Mouse (Mus musculus): ENCODE measurements around the gene Tmem11.
A peak's percentile ranks its signal among the peaks of the same experiment; 100 is the strongest.

Tmem11 gene

DNA sequence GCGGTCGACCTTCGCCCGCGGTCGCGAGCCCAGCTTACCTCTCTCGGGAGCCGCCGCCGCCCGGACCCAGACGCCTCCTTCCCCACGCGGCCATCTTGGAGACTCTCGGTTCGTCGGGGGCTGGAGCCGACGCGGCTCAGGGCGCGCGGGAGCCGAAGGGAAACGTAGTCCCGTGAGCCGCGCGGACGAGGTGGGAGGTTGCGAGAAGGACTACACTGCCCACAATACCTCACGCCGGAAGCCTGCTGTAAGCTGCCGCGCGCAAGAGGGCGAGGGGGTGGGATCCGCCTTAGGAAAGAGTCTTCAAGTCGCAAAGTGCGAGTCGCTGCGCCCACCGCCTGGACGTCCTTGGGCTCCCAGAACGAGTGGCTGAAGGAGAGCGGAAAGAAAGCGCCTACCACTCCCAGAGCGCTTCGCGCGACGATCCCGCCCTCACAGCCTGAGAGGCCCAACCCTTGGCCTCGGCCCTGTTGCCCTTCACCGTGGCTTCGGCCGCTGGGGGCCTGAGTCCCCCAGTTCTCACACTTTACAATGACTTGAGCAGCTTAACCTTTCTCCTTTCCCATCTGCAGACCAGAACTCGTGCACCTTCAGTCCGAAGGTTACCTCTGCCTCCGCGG is at the start of gene Tmem11:
Gene Tmem11 (minus strand): TSS at position 598 of the 620 bp plus-strand sequence.
- peak; percentile 83 to 88 for DNase-seq (ENCODE audit: low read depth in 1 of 2, low spot score in 2 of 2)

DNA sequence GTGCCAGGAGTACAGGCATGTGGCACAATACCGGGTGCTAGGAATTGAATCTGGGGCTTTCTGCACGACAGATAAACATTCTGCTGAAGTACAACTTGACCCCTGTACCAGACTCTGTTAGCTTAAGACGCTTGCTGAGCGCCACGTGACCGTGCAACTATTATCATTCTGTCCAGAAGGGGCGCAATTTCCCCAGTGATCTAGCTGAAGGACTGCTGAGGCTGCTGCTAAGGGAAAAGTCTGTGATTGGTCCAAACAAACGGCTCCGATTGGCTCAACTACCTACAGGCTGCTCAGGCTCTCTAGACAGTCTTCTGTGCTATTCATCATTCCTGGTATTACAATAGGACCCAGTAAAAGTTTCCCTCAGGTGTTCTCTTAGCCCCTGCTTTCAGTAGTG is 48.2 kb upstream of the Tmem11 start:
- DNase-seq (ENCODE audit: low read depth in 1 of 2, low spot score in 2 of 2), result peak in 1 of 2 experiments; percentile 83

GRCm38 (mm10) chr11:60924981-60925380 is 45.9 kb upstream of the Tmem11 start:
- DNase-seq (ENCODE audit: low read depth in 1 of 2, low spot score in 2 of 2), result no peak

DNA sequence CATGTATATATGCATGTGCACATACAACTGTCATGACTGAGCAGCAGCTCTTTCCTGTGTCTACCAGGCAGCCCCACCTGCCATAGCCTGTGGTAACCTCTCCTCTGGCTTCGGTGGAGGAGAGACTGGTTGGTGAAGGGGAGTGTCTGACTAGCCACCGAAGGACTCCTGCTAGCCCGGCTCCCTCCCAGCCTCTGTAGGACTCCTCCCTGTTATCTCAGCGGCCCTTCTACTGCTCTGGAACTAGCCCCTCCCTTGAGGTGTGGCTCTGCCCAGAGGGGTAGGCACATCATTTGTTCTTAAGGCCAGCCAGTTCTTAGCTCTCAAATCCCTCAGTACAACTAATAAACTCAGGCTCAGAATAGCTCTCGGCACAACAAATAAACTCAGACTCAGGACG is 45.4 kb upstream of the Tmem11 start:
- no peak for DNase-seq (ENCODE audit: low read depth in 1 of 2, low spot score in 2 of 2)

DNA sequence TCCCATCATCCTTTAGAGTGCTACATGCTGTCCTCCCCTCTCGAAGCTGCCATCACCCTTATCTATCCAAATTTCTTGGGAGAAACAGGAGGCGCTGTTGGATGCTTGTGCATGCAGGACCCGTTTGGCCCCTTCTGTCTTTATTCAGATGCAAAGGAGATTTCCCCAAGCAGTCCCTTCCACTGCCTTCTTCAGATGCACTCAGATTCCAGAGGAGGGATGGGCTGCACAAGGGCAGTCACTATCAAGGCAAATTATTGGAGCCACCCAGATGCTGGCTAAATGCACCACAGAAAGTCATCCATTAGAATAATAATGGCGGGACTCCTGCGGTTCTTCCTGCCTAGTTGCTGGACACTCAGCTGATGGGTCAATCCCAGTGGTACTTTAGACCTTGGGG is 43.9 kb upstream of the Tmem11 start:
- DNase-seq (ENCODE audit: low read depth in 1 of 2, low spot score in 2 of 2), result no peak

GRCm38 (mm10) chr11:60922195-60922594 is 43.1 kb upstream of the Tmem11 start:
- DNase-seq (ENCODE audit: low read depth in 1 of 2, low spot score in 2 of 2), result no peak

DNA sequence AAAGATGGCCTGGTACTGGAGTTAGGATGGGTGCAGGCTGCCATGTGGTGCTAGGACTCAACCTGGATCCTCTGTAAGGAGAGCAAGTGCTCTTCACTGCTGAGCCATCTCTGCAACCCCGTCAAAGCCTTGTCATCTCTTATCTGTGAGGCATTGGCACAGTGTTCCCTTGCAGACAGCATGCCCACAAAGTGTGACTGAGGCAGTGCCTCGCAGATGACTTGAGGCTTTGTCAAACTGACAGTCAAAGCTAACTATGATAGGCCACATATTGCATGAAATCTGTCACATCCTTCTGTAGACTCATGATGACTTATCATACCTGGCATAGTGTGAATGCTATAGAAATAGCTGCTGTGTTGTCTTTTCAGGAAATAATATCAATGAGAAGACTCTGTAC is 40.9 kb upstream of the Tmem11 start:
- DNase-seq (ENCODE audit: low read depth in 1 of 2, low spot score in 2 of 2), result no peak

DNA sequence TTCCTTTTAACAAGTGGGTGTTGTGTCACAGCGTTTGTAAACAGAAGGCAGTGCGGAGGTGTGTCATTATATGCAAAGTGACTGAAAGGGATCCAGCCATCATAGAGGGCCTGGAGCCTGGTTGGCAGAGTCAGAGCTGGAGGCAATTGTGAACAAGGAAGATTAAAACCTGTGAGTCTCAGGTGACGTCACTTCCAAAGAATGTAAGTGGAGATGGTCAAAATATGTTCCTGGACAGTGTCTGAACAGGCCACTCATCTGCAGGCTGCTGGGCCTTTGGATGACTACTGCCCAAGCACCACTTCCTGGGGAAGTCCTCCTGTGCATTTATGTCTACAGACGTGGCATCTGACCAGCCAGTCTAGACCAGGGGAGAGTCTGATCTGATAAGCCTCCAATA is 36.1 kb upstream of the Tmem11 start:
- no peak for DNase-seq (ENCODE audit: low read depth in 1 of 2, low spot score in 2 of 2)

DNA sequence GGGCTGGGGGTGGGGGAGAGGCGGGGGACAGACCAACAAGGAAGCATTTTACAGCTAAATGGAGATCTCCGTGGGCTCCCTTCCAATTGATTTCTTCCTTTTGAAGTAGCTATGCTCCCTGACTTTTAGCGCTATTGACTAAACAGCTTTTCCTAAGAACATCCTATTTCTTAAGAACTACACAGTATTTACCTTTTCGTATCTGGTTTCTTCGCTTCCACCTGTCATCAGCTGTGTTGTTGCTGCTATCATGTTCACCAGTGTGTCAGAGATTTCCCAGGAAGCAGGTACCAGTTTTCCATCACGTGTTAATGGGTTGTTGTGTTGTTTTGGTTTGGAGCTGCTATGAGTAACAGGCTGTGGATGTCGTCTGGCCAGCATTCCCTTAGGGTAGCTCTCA is 35.4 kb upstream of the Tmem11 start, which contains the start of gene Natd1:
Gene Natd1 (minus strand): TSS at position 260 of the 400 bp plus-strand sequence.
- no peak for DNase-seq (ENCODE audit: low read depth in 1 of 2, low spot score in 2 of 2)

DNA sequence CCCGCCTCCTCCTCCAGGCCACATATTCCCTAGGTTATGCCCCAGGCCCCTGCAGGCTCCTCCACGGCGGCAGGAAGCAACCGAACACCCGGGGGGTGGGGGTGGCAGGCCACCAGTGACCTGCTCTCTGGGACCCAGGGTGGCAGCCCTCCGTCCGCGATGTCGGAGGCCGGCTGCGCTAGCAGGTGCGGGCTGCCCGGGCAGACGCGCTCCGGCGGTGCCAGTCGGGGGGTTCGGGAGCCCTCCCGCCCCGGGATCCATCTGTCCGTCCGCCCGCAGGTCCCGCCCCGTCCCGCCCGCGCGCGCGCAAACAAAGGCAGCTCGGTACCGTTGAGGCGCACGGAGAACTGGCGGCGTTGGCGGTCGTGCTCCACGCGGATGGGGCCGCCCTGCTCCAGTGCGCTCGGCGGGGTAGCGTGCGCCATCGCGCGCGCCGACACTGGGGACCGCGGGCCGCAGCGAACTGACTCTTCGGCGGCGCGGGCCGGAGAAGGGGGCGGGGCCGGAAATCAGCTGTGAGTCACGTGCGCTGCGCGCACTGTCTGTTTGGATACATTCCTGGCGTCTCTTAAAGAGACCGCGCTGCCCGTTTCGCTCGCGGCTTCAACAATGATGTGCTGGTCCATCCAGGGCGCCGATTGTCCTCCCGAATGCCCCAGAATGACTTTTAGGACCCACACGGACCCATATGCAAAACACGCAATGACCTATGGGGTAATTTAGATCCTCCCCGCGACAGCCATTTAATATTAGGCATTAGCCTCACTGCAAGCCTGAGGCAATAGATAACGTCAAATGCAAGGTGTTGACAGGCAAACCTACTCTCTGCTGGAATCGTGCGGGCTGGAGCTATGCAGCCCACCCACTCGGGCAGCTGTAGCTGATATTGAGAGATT is 34.5 kb upstream of the Tmem11 start:
- peak; percentile 66 to 82 for DNase-seq (ENCODE audit: low read depth in 1 of 2, low spot score in 2 of 2)

DNA sequence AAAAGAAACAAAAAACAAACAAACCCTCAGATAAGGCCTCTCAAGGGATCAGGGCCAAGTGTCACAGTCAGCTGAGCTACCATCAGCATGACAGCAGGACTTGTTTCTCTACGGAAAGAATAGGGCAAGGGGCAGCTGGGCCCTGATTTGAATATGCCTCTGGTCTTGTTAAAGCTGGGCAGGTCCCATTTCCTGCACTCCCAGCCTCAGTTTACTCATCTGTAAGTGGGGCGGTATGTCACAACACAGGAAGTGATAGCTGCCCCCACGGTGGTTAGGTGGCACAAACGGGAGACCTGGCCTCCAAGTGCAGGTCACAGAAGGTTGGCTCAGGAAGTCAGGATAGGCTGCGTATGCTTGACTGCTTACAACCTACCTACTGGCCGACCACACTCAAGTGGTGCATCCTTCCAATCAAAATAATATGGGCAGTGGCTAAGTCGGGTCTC is 33.5 kb upstream of the Tmem11 start:
- DNase-seq (ENCODE audit: low read depth in 1 of 2, low spot score in 2 of 2), result no peak

GRCm38 (mm10) chr11:60909626-60910025 is 30.6 kb upstream of the Tmem11 start:
- no peak for DNase-seq (ENCODE audit: low read depth in 1 of 2, low spot score in 2 of 2)

- no peak for DNase-seq (ENCODE audit: low read depth in 1 of 2, low spot score in 2 of 2)
Measured at GRCm38 (mm10) chr11:60908073-60908472, 29.0 kb upstream of the Tmem11 start.

- no peak for DNase-seq (ENCODE audit: low read depth in 1 of 2, low spot score in 2 of 2)
Measured at GRCm38 (mm10) chr11:60906449-60906848, 27.4 kb upstream of the Tmem11 start.

GRCm38 (mm10) chr11:60905407-60906120 is 26.5 kb upstream of the Tmem11 start:
- no peak for DNase-seq (ENCODE audit: low read depth in 1 of 2, low spot score in 2 of 2)

GRCm38 (mm10) chr11:60903661-60904061 is 24.6 kb upstream of the Tmem11 start:
- DNase-seq (ENCODE audit: low read depth in 1 of 2, low spot score in 2 of 2), result no peak

GRCm38 (mm10) chr11:60902486-60902885 is 23.4 kb upstream of the Tmem11 start:
- no peak for DNase-seq (ENCODE audit: low read depth in 1 of 2, low spot score in 2 of 2)

- no peak for DNase-seq (ENCODE audit: low read depth in 1 of 2, low spot score in 2 of 2)
Measured at GRCm38 (mm10) chr11:60902001-60902400, 22.9 kb upstream of the Tmem11 start.

DNA sequence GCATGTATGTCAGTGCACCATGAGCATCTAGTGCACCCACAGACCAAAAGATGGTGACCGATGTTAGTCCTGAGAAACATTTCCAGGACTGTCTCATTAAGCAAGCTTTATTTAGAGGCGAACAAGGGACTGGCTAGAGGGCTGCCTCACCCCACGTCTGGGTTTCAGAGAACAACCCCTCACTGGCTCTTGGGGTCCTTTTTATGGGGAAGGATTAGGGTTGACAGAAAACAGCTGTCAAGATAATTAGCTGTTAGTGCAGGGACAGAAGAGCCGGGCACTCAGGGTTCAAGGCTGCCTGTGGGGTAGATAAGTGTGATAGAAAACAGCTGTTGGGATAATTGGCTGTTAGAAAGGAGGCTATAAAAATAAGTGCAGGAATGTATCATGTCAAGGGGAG is 16.8 kb upstream of the Tmem11 start:
- no peak for DNase-seq (ENCODE audit: low read depth in 1 of 2, low spot score in 2 of 2)

DNA sequence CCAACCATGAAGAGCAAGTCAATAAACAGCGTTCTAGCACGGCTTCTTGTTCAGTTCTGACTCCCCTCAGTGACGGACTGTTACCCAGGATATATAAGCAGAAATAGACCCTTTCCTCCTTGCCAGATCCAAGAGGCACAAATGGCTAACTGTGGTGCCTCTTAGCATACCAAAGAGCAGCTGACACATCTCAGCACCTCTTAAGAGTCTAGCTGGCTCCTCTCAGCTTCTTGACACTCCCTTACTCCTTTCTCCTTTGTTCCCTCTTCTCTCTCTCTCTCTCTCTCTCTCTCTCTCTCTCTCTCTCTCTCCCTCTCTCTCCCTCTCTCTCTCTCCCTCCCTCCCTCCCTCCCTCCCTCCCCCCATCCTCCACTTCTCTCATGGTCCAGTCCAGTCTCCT is 11.7 kb upstream of the Tmem11 start:
- DNase-seq (ENCODE audit: low read depth in 1 of 2, low spot score in 2 of 2), result no peak

DNA sequence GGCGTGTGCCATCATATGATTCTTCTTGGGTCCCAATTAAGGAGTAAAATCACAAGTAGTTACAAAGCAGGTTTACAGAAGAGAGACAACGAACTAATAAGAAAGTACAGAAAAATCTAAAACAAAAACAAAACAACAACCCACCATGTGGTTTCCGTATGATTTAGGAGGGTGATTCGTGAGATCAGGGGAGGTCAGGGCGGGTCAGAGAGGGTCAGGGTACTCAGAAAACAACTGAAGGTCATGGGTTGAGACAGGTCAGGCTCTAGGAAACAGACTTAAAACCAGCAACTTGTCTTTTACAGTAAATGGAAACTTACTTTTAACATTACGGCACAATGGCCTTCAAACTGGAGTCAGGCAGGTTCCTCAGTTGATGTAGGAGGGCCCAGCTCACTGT is 11.2 kb upstream of the Tmem11 start:
- no peak for DNase-seq (ENCODE audit: low read depth in 1 of 2, low spot score in 2 of 2)

DNA sequence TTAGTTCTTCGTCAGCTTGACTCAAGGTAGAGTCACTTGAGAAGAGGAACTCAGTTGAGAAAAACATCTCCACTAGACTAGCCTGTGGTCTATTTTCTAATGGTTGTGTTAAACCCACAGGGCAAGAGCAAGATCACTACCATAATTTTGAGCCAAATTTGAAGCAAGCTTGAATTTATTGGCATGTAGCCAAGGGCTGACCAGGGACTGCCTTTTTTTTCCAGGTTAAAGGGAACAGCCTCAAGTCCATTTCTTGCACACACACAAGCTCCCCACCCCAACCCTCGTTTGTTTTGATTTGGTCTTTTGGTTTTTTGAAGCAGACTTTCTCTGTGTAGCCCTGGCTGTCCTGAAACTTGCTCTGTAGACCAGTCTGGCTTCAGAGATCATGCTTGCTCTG is 10.8 kb upstream of the Tmem11 start:
- DNase-seq (ENCODE audit: low read depth in 1 of 2, low spot score in 2 of 2), result no peak
